Mouse (Mus musculus): ENCODE results near the gene Pdlim4. TPM values are rescaled to one million over a fixed set of nuclear protein-coding genes. Genes with fewer than 3 reads are reported as not detected.
"Not testable (repeated sequence)": the region's sequence is repeated elsewhere in the genome, so short reads cannot be mapped to it uniquely, and the experiment has no call there.

The Pdlim4 gene
- total RNA-seq, 2 experiments from 2014 or later = 11.8 to 13.2 TPM

DNA sequence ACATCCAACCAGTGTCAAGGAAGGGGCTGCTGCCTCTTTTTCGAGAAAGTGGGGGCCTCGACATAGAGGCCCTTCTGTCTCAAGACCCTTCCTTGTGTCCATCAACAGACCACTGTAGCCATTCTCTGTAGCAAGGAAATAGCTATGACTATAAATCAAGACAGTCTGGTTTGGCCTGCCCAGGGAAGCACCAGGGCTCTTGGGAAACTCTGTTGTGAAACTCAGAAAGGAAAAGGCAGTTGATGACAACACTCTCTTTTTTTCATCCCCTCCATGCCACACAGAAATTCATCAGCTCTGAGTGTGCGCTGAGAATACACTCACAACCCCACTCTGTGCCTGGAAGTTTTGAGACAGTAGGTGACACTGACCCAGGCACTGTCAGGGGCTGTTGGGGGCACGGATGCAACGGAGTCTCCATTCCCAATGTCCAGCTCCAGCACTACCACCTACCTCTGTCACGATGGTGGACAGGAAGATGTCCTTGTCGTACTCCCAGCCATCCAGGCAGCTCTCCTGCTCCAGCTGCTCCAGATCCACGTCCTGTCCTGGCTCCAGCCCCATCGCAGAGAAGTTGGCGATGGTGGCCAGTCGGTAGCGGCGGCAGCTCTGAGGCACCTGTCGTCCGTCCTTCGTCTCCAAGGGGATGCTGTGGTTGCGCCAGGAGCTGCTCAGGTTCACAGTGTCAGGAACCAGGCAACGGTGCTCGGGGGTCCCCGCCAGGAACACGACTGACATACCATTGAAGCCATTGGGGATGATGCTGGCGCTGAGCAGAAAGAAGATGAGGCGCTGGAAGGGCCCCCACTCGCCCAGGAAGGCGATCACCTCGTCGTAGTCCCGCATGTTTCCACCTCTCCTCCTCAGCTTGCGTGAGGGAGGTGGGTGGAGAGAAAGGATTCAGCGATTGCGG, 41.4 kb downstream of the Pdlim4 start:
- no peak for DNase-seq (ENCODE audit: low spot score in 2 of 2)
- intact Hi-C loops (cut with DNase I) = no loop called here

DNA sequence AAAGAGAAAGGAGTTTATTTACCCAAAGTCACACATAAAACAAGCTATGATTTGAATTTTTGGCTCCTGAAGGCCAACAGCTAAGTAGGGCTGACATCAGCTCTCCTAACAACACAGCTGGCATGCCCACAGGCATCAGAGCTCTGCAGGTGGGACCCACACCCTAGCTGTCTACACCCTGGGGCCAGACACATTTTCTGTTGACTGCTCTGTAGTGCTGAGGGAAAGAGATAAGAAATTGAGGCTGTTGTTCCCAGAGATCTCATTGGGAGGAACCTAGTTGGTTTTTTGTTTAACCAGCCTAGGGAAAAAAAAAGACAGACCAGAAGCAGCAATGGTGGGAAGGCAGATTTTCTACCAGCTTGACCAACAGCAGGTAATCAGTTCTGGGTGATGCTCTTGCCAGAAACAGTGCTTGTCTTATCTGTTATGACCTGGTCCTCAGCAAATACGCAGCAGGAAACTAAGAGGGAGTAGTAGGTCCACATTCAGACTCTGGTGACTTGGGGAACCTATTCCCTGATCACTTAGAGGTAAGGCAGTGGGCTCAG, 42.2 kb downstream of the Pdlim4 start:
- intact Hi-C loops (cut with DNase I) = no loop called here
- no peak for DNase-seq (ENCODE audit: low spot score in 2 of 2)

DNA sequence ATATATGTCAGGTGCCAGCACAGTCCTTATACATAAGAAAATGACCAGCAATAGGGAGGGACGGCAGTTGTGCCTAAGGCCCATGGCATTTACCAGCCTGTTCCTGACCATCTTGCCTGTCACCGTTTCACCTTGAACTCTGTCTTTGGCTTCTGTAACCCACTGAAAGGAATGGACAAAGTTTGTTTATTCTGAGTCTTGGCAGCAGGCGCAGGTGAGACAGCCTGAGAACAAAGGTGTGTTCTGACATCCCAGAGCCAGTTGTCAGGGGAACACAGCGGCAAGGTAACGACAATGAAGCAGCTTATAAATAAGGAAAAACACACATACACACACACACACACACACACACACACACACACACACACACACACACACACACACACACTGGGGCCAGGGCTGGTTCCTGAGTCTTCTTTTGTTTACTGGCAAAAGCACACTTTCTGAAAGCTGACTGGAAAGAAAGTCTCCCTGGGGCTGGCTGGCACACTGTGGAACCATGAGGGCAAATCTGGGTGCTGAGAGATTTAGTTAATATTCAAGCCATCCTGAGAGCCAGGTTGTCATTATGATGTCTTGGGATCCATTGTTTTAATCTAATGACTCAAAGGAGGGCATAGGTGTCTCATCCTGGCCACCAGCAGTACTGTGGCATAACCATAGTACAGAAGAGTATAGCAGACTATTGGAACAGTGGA, 47.3 kb downstream of the Pdlim4 start:
- DNase-seq (ENCODE audit: low spot score in 2 of 2) = no peak
- intact Hi-C loops (cut with DNase I) = no loop called here

- intact Hi-C loops (cut with DNase I) = no loop called here
- DNase-seq (ENCODE audit: low spot score in 2 of 2) = no peak
Measured at GRCm38 (mm10) chr11:54018893-54019732, 49.7 kb downstream of the Pdlim4 start.

DNA sequence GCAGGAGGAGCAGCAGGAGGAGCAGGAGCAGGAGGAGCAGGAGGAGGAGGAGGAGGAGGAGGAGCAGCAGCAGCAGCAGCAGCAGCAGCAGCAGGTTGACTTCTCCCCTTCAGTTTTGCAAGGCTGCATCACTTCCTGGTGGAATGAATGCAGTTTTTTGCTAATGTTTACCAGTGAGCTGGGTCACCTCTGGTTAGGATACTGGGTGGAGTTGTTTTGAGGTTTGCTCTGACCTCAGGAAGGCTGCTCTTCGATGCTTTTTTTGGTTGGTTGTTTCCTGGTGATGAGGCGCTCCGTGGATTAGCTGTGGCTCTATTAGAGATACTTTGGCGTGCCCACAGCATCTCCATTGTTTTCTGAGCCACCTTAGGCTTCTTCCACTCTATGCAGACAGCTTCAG, 51.2 kb downstream of the Pdlim4 start:
- no peak for DNase-seq (ENCODE audit: low spot score in 2 of 2)
- intact Hi-C loops (cut with DNase I) = no loop called here

DNA sequence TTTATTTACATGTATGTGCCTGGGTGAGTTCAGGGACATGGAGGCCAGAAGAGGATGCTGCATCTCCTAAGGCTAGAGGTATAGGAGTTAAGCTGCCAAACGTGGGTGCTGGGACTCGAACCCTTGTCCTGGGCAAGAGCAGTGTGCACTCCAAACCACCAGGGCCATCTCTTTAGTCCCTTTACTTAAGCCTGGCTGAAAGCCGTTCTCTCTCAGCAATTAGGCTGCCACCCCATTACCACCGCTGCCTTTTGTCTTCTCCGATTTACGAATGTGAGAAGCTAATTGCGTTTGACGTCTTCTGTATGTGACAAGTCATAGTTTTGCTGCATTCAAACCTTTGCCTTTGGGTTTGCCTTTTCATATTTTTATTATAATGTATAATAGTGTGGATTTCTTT, 52.8 kb downstream of the Pdlim4 start:
- intact Hi-C loops (cut with DNase I) = no loop called here

GRCm38 (mm10) chr11:54012961-54013360, 55.9 kb downstream of the Pdlim4 start:
- no peak for DNase-seq (ENCODE audit: low spot score in 2 of 2)
- intact Hi-C loops (cut with DNase I) = no loop called here

More for the DNA sequence above, 52.8 kb downstream of the Pdlim4 start:
- DNase-seq (ENCODE audit: low spot score in 2 of 2) = no peak

- intact Hi-C loops (cut with DNase I) = no loop called here
- no peak for DNase-seq (ENCODE audit: low spot score in 2 of 2)
Measured at GRCm38 (mm10) chr11:54011255-54011654, 57.6 kb downstream of the Pdlim4 start.

DNA sequence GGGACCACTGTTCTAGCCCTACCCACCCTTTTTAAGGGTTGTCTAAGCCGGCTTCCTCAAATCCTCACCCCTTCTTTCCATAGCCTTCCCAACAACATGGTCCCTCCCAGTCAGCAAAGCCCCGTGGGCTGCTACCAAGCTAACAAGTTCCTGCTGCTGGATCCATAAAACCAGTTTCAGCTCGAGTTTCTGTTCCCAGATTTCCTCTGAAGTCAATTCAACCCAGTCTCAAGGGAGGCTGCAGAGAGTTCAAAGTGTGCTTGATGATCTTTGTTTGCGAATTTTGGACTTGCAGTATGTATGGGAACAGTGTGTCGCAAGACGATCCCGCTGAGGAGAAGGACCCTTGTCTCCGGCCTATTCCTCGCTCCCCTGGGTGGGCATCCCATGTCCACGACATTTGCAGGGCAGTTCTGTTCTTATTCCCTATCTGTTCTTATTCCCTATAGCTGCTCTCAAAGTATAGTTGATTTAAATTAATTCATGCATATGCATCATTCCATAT, 60.3 kb downstream of the Pdlim4 start:
- DNase-seq (ENCODE audit: low spot score in 2 of 2) = no peak
- intact Hi-C loops (cut with DNase I) = no loop called here

DNA sequence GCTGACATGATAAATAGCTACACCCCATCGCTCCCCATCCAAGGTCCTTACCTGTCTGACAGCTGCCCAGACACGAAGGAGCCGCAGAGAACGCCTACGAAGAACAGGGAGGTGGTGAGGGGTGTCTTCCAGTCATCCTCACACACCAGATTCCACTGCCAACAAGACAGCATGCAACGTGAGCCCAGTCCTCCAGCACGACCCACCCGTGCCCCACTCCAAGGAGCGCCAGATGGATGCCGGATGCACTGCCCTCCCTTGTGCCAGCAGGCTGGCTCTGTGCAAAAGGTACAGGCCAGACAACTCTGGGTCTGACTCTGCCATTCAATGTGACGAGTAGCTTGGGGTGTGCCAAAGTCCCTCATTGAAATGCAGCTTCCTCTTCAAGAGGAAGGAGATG, 61.1 kb downstream of the Pdlim4 start:
- intact Hi-C loops (cut with DNase I) = no loop called here
- peak in 1 of 2 experiments; percentile 26 for DNase-seq (ENCODE audit: low spot score in 2 of 2)

DNA sequence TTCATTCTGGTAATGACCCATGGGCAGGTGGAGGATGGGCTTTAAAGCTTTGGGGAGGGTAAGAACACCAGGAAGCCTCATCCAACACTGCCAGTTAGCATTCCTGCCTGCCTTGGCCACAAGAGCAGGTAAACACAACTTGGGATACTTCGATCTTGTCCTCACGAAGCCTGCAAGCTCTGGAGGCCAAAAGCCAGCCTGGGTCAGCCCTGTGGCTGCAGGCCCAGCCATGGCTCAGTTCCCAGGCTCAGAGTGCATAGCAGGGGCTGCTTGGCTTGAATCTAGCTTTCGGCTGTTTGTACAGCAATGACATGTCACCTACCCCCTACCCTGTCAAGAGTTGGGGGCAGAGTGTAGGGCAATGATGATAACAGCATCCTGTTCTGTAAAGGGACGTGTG, 61.9 kb downstream of the Pdlim4 start:
- intact Hi-C loops (cut with DNase I) = no loop called here
- DNase-seq (ENCODE audit: low spot score in 2 of 2) = peak in 1 of 2 experiments; percentile 11

- DNase-seq (ENCODE audit: low spot score in 2 of 2); intact Hi-C loops (cut with DNase I): not testable (repeated sequence)
Measured at GRCm38 (mm10) chr11:54006362-54006761, 62.5 kb downstream of the Pdlim4 start.

Other genes with a start within 250 kb of the Pdlim4 start
- 1 to 10 TPM; 2.2 to 3.5 TPM for gene Gm12216, start 209.8 kb downstream of the Pdlim4 start, total RNA-seq (2021)
- gene Slc22a5, start 177.4 kb downstream of the Pdlim4 start, total RNA-seq (2021) = 1 to 10 TPM; 7.8 to 8.2 TPM
- gene Slc22a21, start 88.7 kb downstream of the Pdlim4 start, total RNA-seq (2021) = 1 to 10 TPM; 1.4 to 2.0 TPM
- gene Slc22a4, start 40.9 kb downstream of the Pdlim4 start, total RNA-seq (2021) = 1 to 10 TPM; 5.2 to 5.7 TPM
- 10 to 100 TPM; 17.5 to 22.2 TPM for gene P4ha2, start 31.1 kb upstream of the Pdlim4 start, total RNA-seq (2021)
- gene Csf2, start 180.7 kb upstream of the Pdlim4 start, total RNA-seq (2021) = not detected
- not detected for gene Il3, start 198.3 kb upstream of the Pdlim4 start, total RNA-seq (2021)
- gene Acsl6, start 234.8 kb upstream of the Pdlim4 start, total RNA-seq (2021) = 100 to 1,000 TPM; 196 to 210 TPM

All from left cerebral cortex, postnatal 25 days (tissue).